Mouse (Mus musculus): ENCODE data around the gene Pard3b. TPM values are rescaled to one million over a fixed set of nuclear protein-coding genes. Genes with fewer than 3 reads are reported as not detected.
"Not testable (repeated sequence)": the region's sequence is repeated elsewhere in the genome, so short reads cannot be mapped to it uniquely, and the experiment has no call there.

Gene Pard3b
- total RNA-seq, 2 experiments from 2014 or later = 0.38 TPM; not detected in 1

DNA sequence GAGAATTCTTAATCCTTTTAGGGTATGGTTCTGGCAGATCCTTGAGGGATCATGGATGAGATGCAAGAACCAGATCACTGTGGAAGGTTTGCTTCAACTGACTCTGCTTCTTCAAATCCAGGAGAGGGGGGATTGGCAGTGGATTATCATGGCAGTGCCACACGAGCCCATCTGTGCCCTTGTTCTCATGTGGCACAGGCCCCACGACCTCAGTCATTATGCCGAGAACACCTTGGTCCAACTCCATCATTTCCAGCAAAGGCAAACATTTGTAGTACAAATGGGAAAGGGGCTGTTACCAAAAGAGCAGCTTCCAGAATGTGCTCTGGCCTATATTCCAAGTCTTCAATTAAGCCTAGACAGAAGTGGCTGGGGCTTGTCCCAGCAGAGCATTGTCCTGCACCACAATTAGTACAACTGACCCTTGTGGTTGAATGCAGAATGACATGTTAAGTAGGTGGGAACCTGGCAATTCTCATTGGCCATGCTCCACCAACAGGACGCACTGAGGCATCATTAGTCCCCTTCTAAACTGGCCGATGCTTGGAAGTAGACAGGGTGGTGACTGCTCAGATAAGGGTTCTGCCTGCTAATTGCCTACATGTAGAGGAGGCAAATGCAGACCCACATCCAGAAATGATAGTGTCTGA is 959.3 kb downstream of the Pard3b start:
- no peak for ATAC-seq (replicated peaks; ENCODE audit: low FRiP score, poor library complexity, severe bottlenecking)

DNA sequence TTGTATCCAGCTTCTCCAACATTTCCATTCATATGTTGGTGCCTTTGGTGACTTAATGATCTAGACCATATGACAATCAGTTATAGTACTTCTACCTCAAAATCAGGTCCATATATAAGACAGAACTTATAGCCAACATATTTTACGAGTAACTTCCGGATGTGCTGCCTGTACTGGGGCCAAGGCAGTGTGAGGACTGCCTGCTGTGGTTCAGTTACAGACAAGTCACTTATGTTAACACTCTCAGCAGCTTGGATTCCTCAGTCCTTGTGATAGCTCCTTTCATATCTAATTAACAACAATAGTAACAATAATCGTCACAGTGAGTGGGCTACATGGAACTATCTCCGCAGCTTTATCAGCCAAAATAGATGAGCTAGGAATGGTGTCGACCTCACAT is 959.9 kb downstream of the Pard3b start:
- no peak for ATAC-seq (replicated peaks; ENCODE audit: low FRiP score, poor library complexity, severe bottlenecking)

- ATAC-seq (replicated peaks; ENCODE audit: low FRiP score, poor library complexity, severe bottlenecking) = not testable (repeated sequence)
Observed at GRCm38 (mm10) chr1:62604644-62605043, 966.0 kb downstream of the Pard3b start.

DNA sequence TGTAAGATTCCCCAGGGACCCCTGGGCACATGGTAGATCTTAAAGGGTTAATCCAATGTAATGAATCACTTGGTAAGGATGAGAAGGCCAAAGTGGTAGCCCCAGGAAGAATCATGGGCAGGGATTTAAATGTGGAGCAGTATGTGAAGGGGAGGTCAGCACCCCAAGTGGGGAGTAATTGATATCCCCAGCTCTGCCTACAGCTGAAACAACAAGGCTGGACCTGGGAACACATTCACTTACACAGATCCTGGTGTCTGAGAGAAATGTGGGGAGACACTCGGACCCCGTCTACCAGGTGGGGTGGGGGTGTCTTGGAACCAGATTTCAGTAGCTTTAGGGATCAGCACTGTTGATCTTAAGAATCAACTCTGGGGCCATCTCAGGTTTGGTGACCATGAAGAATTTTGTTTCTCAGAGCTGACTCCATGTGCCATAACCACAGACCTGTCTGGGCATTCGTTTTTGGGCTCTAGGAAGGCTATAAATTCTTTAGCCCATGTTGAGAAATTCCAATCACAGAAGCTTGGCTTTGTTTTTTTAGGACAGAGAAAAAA is 979.6 kb downstream of the Pard3b start:
- no peak for ATAC-seq (replicated peaks; ENCODE audit: low FRiP score, poor library complexity, severe bottlenecking)

DNA sequence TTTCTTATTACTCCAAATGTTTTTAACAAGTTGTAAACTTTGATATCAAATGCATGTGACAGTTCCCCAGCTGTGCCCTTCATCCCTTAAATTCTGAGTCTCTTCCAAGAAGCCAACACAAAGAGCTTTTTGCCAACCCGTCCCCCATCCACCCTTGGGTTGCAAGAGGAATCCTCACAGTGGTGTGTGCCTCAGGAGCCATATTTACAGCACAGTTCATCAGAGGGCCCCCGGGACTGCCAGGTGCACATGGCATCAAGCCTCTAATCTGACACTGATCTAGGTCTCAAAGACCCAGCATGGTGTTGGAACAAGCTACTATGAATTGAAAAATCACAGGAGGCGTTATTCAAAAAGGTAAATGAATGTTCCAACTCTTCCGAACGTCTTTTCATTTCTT is 980.8 kb downstream of the Pard3b start:
- no peak for ATAC-seq (replicated peaks; ENCODE audit: low FRiP score, poor library complexity, severe bottlenecking)

- no peak for ATAC-seq (replicated peaks; ENCODE audit: low FRiP score, poor library complexity, severe bottlenecking)
Observed at GRCm38 (mm10) chr1:62622447-62622846, 983.8 kb downstream of the Pard3b start.

DNA sequence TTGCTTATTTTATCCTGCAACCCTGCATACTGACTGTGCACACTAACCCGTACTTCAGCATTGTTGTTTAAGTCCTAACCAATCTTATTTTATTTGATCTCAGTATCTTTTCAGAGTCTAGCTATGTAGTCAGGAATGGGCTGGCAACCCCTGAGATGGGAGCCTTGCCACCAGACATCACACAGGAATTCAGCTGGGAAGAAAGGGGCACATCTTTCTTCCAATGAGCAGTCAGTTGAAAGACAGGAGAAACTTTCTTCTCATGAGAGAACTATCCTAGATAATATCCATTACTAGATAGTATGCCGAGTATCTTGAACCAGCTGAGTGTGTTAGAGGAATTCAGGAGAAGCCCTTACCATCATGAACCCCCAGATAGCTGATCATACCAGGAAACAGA is 985.5 kb downstream of the Pard3b start:
- ATAC-seq (replicated peaks; ENCODE audit: low FRiP score, poor library complexity, severe bottlenecking) = no peak

DNA sequence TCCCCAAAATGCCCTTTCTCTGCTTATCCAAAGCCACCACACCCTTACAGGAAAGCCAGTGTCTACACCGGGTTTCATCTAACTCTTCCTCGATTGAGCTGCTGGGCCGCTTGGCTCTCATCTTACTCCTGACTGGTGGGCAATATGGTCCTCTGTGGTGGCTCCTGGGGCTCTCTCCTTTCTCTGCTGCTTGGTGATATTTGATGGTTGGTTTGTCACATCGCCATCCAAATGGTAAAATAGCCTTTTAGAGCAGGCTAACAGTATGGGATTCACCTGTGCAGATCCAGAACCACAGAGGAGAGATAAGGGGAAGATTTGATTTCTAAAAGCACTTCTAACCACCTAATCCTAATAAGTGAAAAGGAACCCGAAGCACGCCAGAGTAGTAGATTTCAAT is 986.2 kb downstream of the Pard3b start:
- no peak for ATAC-seq (replicated peaks; ENCODE audit: low FRiP score, poor library complexity, severe bottlenecking)

DNA sequence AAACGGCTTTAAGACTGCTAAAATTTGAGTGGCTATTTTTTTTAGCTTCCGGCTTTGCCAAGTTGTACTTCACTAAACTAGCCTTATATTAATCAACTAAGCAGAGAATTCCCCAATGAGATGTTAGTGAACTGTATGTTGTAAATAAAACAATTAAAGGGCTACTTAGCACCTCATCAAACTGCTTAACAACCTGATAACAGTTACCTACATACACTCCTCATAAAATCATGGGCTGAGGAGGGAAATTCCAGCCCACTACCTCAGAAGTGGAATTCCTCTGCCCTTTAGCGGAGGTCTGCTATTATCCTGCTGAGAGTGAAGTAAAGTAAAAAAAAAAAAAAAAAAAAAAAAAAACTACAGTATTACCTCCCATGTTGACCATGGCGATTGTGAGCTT is 986.7 kb downstream of the Pard3b start:
- ATAC-seq (replicated peaks; ENCODE audit: low FRiP score, poor library complexity, severe bottlenecking) = no peak

DNA sequence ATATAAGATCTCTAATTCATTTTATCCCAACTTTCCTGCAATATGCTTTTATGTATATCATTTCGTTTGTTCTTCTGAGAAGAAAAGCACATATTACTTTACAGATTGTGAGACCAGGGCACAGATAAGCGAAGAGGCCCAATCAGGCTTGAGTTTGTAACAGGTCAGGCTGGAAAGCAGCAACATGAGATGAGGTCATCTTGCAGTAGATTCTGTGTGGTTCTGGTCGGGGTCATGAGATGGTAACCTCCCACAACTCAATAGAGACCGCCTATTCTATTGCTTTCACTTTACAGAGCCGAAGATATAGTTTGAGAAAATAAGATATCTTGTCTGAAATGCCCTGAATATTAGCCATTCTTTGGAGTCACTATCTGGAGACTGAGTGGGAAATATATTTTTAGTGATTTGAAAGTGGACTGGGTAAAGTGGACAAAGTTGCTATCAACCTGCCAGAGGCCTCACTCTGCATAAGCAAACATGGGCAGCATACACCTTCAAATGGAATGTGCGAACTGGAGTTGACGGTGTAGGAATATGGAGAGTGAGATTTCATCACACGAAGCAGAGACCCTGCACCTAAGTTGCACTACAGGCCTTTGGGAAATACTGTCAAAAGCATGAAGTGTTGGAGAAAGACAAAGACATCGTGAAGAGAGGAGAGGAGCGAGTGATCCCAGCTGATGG is 987.3 kb downstream of the Pard3b start:
- ATAC-seq (replicated peaks; ENCODE audit: low FRiP score, poor library complexity, severe bottlenecking) = no peak

DNA sequence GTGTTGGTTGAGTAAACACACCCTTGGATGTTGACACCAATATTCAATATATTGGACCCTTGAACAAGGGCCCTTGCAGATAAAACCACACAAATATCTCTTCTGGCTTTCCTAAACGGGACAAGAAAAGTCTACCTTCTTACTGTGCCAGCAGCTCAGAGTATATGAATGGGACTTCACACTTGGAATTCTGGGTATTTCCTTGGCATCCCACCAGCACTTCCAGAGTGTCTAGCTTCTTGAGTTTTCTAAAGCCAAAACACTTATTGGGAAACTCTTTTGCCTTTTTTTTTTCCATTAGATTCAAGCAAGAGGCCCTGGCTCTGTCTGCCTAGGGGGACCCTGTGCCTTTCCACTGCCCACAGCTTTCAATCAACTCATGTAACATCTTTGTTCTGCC is 991.3 kb downstream of the Pard3b start:
- no peak for ATAC-seq (replicated peaks; ENCODE audit: low FRiP score, poor library complexity, severe bottlenecking)

DNA sequence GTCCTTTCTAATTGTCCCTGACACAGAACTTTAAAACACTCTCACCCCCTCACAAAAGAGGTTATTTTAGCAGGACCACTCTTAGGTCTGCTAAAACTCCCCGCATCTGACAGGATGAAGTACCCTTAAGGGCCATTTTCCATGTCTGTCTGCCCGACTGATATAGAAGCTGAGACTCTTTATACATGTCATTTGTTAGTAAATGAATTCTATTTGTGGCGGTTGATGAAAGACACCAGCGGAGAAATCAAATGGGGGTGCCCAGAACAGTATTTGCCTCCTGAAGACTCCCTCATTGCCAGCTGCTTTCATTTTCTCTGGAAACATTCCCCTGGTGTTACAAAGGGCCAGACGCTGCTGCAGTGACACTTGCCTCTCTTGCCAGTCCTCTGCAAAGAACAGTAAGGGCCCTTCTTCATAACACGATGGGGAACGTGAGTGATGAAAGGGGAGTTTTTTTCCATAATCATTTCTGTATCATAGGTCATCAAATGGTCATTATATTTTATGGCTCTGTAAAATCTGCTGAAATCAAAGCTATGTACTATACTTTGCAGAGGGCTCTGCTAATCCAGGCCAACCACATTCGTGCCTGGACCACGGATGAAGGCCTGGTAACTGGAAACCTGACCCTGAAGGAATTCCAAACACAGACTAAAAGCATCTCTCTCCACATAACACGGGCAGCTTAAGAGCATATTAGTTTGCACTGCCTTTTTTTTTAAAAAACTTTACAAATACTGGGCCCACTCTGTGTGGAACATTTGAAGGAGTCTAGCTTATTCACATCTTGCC is 993.1 kb downstream of the Pard3b start:
- no peak for ATAC-seq (replicated peaks; ENCODE audit: low FRiP score, poor library complexity, severe bottlenecking)

DNA sequence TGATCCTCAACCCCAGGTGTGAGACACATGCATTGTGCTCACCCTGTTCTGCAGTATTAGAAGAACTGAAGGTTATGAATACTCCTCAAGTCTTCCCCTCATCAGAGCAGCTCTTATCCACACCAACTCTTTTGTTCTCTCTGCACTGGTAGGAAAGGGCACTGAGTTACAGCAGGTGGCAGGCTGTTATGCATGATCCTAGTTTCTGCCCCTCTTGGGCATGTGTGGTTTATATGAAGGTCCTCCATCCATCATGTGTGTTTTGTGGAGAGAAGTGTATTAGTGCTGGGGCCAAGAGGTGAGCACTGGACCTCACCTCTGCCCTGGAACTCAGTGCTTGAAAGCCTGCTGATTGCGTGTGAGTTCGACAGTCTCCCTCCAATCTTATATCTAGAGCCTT is 994.3 kb downstream of the Pard3b start:
- ATAC-seq (replicated peaks; ENCODE audit: low FRiP score, poor library complexity, severe bottlenecking) = no peak

GRCm38 (mm10) chr1:62635203-62635602 is 996.6 kb downstream of the Pard3b start:
- no peak for ATAC-seq (replicated peaks; ENCODE audit: low FRiP score, poor library complexity, severe bottlenecking)

GRCm38 (mm10) chr1:62636906-62637673 is 998.5 kb downstream of the Pard3b start:
- no peak for ATAC-seq (replicated peaks; ENCODE audit: low FRiP score, poor library complexity, severe bottlenecking)

- ATAC-seq (replicated peaks; ENCODE audit: low FRiP score, poor library complexity, severe bottlenecking) = no peak
Observed at GRCm38 (mm10) chr1:62639012-62639411, 1000.4 kb downstream of the Pard3b start.

- no peak for ATAC-seq (replicated peaks; ENCODE audit: low FRiP score, poor library complexity, severe bottlenecking)
Observed at GRCm38 (mm10) chr1:62639440-62639839, 1000.8 kb downstream of the Pard3b start.

- no peak for ATAC-seq (replicated peaks; ENCODE audit: low FRiP score, poor library complexity, severe bottlenecking)
Observed at GRCm38 (mm10) chr1:62644631-62645278, 1006.1 kb downstream of the Pard3b start.

DNA sequence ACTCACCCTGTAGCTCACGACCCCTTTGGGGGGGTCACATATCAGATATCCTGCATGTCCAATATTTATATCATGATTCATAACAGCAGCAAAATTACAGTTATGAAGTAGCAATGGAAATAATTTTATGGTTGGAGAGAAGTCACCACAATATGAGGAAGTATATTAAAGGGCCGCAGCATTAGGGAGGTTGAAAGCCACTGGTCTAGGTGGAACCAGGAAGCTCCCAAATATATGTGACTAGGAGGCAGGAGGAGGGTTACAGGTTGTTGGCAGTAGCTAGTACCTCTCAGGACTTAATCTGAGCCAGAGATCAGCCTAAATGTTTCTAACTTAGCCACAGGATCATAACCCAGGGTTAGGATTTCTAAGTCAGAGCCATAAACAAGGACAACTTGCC is 1008.2 kb downstream of the Pard3b start:
- no peak for ATAC-seq (replicated peaks; ENCODE audit: low FRiP score, poor library complexity, severe bottlenecking)

Measured in erythroblast, adult 5-6 weeks (primary cell).